Mouse (Mus musculus) adipose tissue, adult 10 weeks (tissue): ENCODE measurements around the gene Zfp974. TPM values are rescaled to one million over a fixed set of nuclear protein-coding genes. Genes with fewer than 3 reads are reported as not detected.

ENCODE experiments used
- polyA plus RNA-seq: library from polyadenylated mRNA; stranded (reverse); fragments of 350-450 nt; fragmentation: Illumina TruSeq; extraction: RNeasy Lipid Tissue Mini Kit (QIAGEN cat#74804); gene quantifications from one replicate; pipeline ENCODE4 v1.2.3, GENCODE M21; 2014; ENCODE audit warnings: low read depth, low replicate concordance

Zfp974 gene
- 8.7 TPM for polyA plus RNA-seq

GRCm38 (mm10) chr7:27928818-27929695 is at the start of gene Zfp974:
Gene Zfp974, minus strand, starts transcription at chr7:27929460.

Other genes starting within 250 kb of the Zfp974 start
- 2.6 TPM for gene Zfp607b, start 240.1 kb downstream of the Zfp974 start, polyA plus RNA-seq
- 8.6 TPM for gene Zfp60, start 198.1 kb downstream of the Zfp974 start, polyA plus RNA-seq
- gene Zfp626, start 122.3 kb downstream of the Zfp974 start, polyA plus RNA-seq = 5.7 TPM
- 4.5 TPM for gene Zfp59, start 90.9 kb downstream of the Zfp974 start, polyA plus RNA-seq
- 2.3 TPM for gene Zfp607a, start 71.9 kb downstream of the Zfp974 start, polyA plus RNA-seq
- gene Zfp780b, start 49.7 kb upstream of the Zfp974 start, polyA plus RNA-seq = 6.8 TPM
- gene Zfp850, start 84.7 kb upstream of the Zfp974 start, polyA plus RNA-seq = 1.3 TPM
- 101 TPM for gene Psmc4, start 120.6 kb upstream of the Zfp974 start, polyA plus RNA-seq
- gene Fcgbp, start 141.8 kb upstream of the Zfp974 start, polyA plus RNA-seq = 0.42 TPM
- gene 9530053A07Rik, start 200.0 kb upstream of the Zfp974 start, polyA plus RNA-seq = 0.06 TPM
- 65.8 TPM for gene Fbl, start 240.2 kb upstream of the Zfp974 start, polyA plus RNA-seq